22 mouse cellular contexts compared by ENCODE assay signal in genomic region chr3:28217001-28217400, GRCm38 (mm10). TPM values are rescaled to one million over a fixed set of nuclear protein-coding genes. Genes with fewer than 3 reads are reported as not detected.
A peak's percentile ranks its signal among the peaks of the same experiment; 100 is the strongest.
DNase-seq lines count a peak whose midpoint lies in the region; TF ChIP-seq lines count a peak whose summit lies in the region.
"Had no signal": no experiment of that assay in that cellular context is flagged by ENCODE, and none has a peak within 500 bp of the region (broad histone marks: within the 10 kb centered on the region; RNA-seq: fewer than 3 reads in every experiment).

No protein-coding gene starts in this region.

- no peak overlapping the region for H3K9ac ChIP-seq in ES-Bruce4 (ENCODE audit: low read depth, poor library complexity, severe bottlenecking)
- H3K9ac ChIP-seq in ES-E14 (ENCODE audit: insufficient read depth, low read depth, low read length, poor library complexity, severe bottlenecking): no peak overlapping the region
- H3K9ac ChIP-seq: embryonic facial prominence, embryonic 13.5 days; embryonic facial prominence, embryonic 15.5 days; forebrain, embryonic 12.5 days had no signal

- TF ChIP-seq CTCF in ES-Bruce4 (IDR thresholded peaks at IDR 0.05; ENCODE audit: low read depth, low read length): no peak

- H3K36me3 ChIP-seq in ES-Bruce4 (ENCODE audit: control insufficient read depth, insufficient read depth, low read length, poor library complexity, severe bottlenecking): no peaks in the 10 kb centered on the region
- no peaks in the 10 kb centered on the region for H3K36me3 ChIP-seq in ES-E14 (ENCODE audit: control insufficient read depth, insufficient read depth, low read length, poor library complexity, severe bottlenecking)
- H3K36me3 ChIP-seq: embryonic facial prominence, embryonic 13.5 days; embryonic facial prominence, embryonic 15.5 days; forebrain, embryonic 10.5 days; forebrain, embryonic 12.5 days had no signal

- peaks cover 1% of the 10 kb centered on the region for H3K4me1 ChIP-seq in ES-Bruce4 (ENCODE audit: control insufficient read depth, insufficient read depth, low read length)
- H3K4me1 ChIP-seq in ES-E14 (ENCODE audit: control insufficient read depth in 2 of 2, insufficient read depth in 2 of 2, low read length in 2 of 2, poor library complexity in 1 of 2): peaks cover 0 to 3% of the 10 kb centered on the region in 2 experiments; a peak in 1 of 4 replicates
- H3K4me1 ChIP-seq: embryonic facial prominence, embryonic 13.5 days; embryonic facial prominence, embryonic 15.5 days had no signal

- 0 out of 2 replicates have a peak, but pooled peaks have one; percentile 32 for TF ChIP-seq EP300 in ES-Bruce4 (IDR thresholded peaks at IDR 0.05; ENCODE audit: insufficient read depth, low read depth, low read length)

- H3K9me3 ChIP-seq in ES-Bruce4 (replicated peaks; ENCODE audit: control insufficient read depth, insufficient read depth, low read length, poor library complexity, severe bottlenecking) (no peaks in the 10 kb centered on the region), ES-E14 (ENCODE audit: control insufficient read depth, insufficient read depth, low read depth, low read length) (no peaks in the 10 kb centered on the region)
- H3K9me3 ChIP-seq: embryonic facial prominence, embryonic 13.5 days; embryonic facial prominence, embryonic 15.5 days; forebrain, embryonic 10.5 days; forebrain, embryonic 12.5 days had no signal

- in situ Hi-C loops in ES-E14 (cut with MboI; ENCODE audit: low sequenced_read_pairs in 2 of 2, unreplicated experiment in 2 of 2): no loop called here

- H3K4me3 ChIP-seq in ES-Bruce4 (ENCODE audit: low read depth, low read length) (no peak overlapping the region), ES-E14 (ENCODE audit: insufficient read depth in 1 of 2, low read depth in 1 of 2, low read length in 2 of 2, poor library complexity in 1 of 2, severe bottlenecking in 1 of 2) (no peak overlapping the region)
- H3K4me3 ChIP-seq: embryonic facial prominence, embryonic 13.5 days; embryonic facial prominence, embryonic 15.5 days; erythroblast, embryonic 14.5 days; forebrain, embryonic 10.5 days; forebrain, embryonic 12.5 days had no signal

- no peaks in the 10 kb centered on the region for H3K27me3 ChIP-seq in ES-Bruce4 (ENCODE audit: control insufficient read depth, insufficient read depth, low read length, poor library complexity, severe bottlenecking)
- H3K27me3 ChIP-seq: CH12.LX; embryonic facial prominence, embryonic 13.5 days; embryonic facial prominence, embryonic 15.5 days had no signal

- H3K27ac ChIP-seq in ES-Bruce4 (ENCODE audit: insufficient read depth, low read length): no peak overlapping the region
- no peak overlapping the region for H3K27ac ChIP-seq in ES-E14 (ENCODE audit: insufficient read depth, low read depth, low read length, poor library complexity, severe bottlenecking)
- H3K27ac ChIP-seq: embryonic facial prominence, embryonic 13.5 days; embryonic facial prominence, embryonic 15.5 days; forebrain, embryonic 10.5 days; forebrain, embryonic 12.5 days had no signal

- DNase-seq in ES-E14 (ENCODE audit: low read depth, low spot score) (peak; percentile 68), WW6 (ENCODE audit: low read depth, low spot score) (peak; percentile 36)
- DNase-seq in cerebellum, postnatal 4 days (ENCODE audit: low spot score in 2 of 2): no peak
- no peak for DNase-seq in ovary, adult 18-20 months (ENCODE audit: low spot score)
- DNase-seq in left cerebral cortex, adult 11 months (ENCODE audit: low spot score): no peak
- DNase-seq: adrenal gland, adult 8-10 months; adrenal gland, postnatal 14 days; adrenal gland, postnatal 36 days; B cell, adult 2 months; cerebellum, adult 11-12 months; cerebellum, adult 2 months; cerebellum, adult 9-10 months; cerebellum, postnatal 10 days; cerebellum, postnatal 25 days; embryo, embryonic 11 days had no signal

- TF ChIP-seq POLR2A in ES-Bruce4 (IDR thresholded peaks at IDR 0.05; ENCODE audit: insufficient read depth, low read length): no peak

TF ChIP-seq in ES-E14, 5 proteins besides CTCF, POLR2A, EP300 and RAD21:
- no peak for TF ChIP-seq CHD2 (IDR thresholded peaks at IDR 0.05; ENCODE audit: low read depth, low read length)
- no peak for TF ChIP-seq ZNF384 (IDR thresholded peaks at IDR 0.05; ENCODE audit: low read depth, low read length)
- TF ChIP-seq HCFC1 (IDR thresholded peaks at IDR 0.05; ENCODE audit: borderline replicate concordance, insufficient read depth, low read length): no peak
- TF ChIP-seq MAFK (IDR thresholded peaks at IDR 0.05; ENCODE audit: insufficient read depth, low read depth, low read length): no peak
- TF ChIP-seq ZC3H11A (IDR thresholded peaks at IDR 0.05; ENCODE audit: borderline replicate concordance, low read depth, low read length): no peak

RNA-seq across cellular contexts. Expression of gene Tnik, which starts 46.0 kb away (rescaled TPM):
- 2.0 and 2.3 TPM in 2 replicates for polyA plus RNA-seq in ES-Bruce4 (2011; ENCODE audit: insufficient read depth, insufficient read length, low read depth, missing spikeins)
- total RNA-seq in ES-E14 (2012; rRNA removed): 2.6 and 2.7 TPM in 2 replicates
- polyA plus RNA-seq: erythroblast, embryonic 14.5 days had no signal

Comparison
In these comparisons a context has a peak if more than half of its experiments do, and no peak if none do; other contexts are left out.
1. DNase-seq: peak in ES-E14 (single experiment) and WW6 (single experiment); none in cerebellum, postnatal 4 days (0 of 2), ovary, adult 18-20 months (single experiment) and left cerebral cortex, adult 11 months (single experiment).